Mouse (Mus musculus): ENCODE results near the gene Fam129c. TPM values are rescaled to one million over a fixed set of nuclear protein-coding genes. Genes with fewer than 3 reads are reported as not detected.

Gene Fam129c
- polyA plus RNA-seq, 1 experiment: 1.5 TPM

DNA sequence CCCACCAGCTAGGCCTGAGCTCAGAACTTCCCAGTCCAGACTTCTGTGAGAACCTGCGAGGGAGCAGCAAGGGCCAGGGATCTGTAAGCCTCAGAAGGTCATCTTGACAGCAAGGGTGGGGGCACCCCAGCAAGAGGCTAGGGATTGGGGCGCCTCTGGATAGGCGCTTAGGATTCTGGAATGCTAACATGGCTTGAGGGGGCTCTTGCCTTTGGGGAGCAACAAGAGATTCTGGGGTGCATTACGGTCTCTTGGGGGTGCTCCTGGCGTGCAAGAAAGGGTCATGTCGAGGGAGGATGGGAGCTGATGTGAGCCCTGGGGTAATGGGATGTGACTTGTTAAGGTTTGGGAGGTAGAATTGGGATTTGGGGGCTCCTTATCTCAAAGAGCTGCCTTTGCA, 28.5 kb upstream of the Fam129c start:
- Histone ChIP-seq H3K27ac (replicated peaks; ENCODE audit: low read depth, low read length) (peak overlapping the region; percentile 88), H3K4me1 (ENCODE audit: control insufficient read depth, insufficient read depth, insufficient read length, low read length) (peaks cover 12% of the 10 kb centered on the region), H3K4me3 (ENCODE audit: insufficient read depth, low read depth, low read length) (peak overlapping the region; percentile 75)

- peak overlapping the region; percentile 88 for H3K27ac ChIP-seq (replicated peaks; ENCODE audit: low read depth, low read length)
- peaks cover 12% of the 10 kb centered on the region for H3K4me1 ChIP-seq (ENCODE audit: control insufficient read depth, insufficient read depth, insufficient read length, low read length)
- H3K4me3 ChIP-seq (ENCODE audit: insufficient read depth, low read depth, low read length): peak overlapping the region; percentile 75
Measured at GRCm38 (mm10) chr8:71569366-71570290, 27.8 kb upstream of the Fam129c start.

- no peak overlapping the region for H3K27ac ChIP-seq (replicated peaks; ENCODE audit: low read depth, low read length)
- peaks cover 12% of the 10 kb centered on the region for H3K4me1 ChIP-seq (ENCODE audit: control insufficient read depth, insufficient read depth, insufficient read length, low read length)
- peak overlapping the region; percentile 75 for H3K4me3 ChIP-seq (ENCODE audit: insufficient read depth, low read depth, low read length)
Measured at GRCm38 (mm10) chr8:71570291-71570954, 27.0 kb upstream of the Fam129c start.

GRCm38 (mm10) chr8:71572077-71572476, 25.4 kb upstream of the Fam129c start:
- H3K4me1 ChIP-seq (ENCODE audit: control insufficient read depth, insufficient read depth, insufficient read length, low read length): peaks cover 12% of the 10 kb centered on the region
- no peak overlapping the region for H3K27ac ChIP-seq (replicated peaks; ENCODE audit: low read depth, low read length)
- H3K4me3 ChIP-seq (ENCODE audit: insufficient read depth, low read depth, low read length): no peak overlapping the region

GRCm38 (mm10) chr8:71572847-71573633, 24.4 kb upstream of the Fam129c start:
- no peak overlapping the region for H3K4me3 ChIP-seq (ENCODE audit: insufficient read depth, low read depth, low read length)
- no peak overlapping the region for H3K27ac ChIP-seq (replicated peaks; ENCODE audit: low read depth, low read length)
- H3K4me1 ChIP-seq (ENCODE audit: control insufficient read depth, insufficient read depth, insufficient read length, low read length): peaks cover 4% of the 10 kb centered on the region; the same call in 1 of the 2 replicates

DNA sequence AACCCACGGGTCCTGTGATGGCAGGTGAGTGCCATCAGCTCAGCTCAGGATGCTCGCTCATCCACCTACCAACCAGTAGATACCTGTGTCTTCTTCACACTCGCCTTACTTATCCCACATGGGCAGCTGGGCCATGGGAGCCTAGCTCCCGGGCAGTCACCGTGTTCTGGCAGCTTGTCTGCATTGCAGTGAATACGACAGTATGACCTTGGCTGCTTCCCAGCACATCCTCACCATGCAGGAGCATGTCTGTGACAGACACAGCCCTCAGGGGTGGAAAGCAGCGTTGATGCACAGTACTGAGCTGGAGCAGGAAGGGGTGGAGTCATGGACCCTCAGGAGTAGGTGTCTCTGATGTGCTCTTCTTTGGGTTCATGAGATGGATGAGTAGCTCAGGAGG, 23.0 kb upstream of the Fam129c start:
- no peak overlapping the region for H3K4me3 ChIP-seq (ENCODE audit: insufficient read depth, low read depth, low read length)
- H3K4me1 ChIP-seq (ENCODE audit: control insufficient read depth, insufficient read depth, insufficient read length, low read length): peaks cover 4% of the 10 kb centered on the region; the same call in 1 of the 2 replicates
- H3K27ac ChIP-seq (replicated peaks; ENCODE audit: low read depth, low read length): no peak overlapping the region

GRCm38 (mm10) chr8:71575020-71575419, 22.4 kb upstream of the Fam129c start:
- Histone ChIP-seq H3K27ac (replicated peaks; ENCODE audit: low read depth, low read length) (no peak overlapping the region), H3K4me3 (ENCODE audit: insufficient read depth, low read depth, low read length) (no peak overlapping the region), H3K4me1 (ENCODE audit: control insufficient read depth, insufficient read depth, insufficient read length, low read length) (peaks cover 4% of the 10 kb centered on the region; the same call in 1 of the 2 replicates)

DNA sequence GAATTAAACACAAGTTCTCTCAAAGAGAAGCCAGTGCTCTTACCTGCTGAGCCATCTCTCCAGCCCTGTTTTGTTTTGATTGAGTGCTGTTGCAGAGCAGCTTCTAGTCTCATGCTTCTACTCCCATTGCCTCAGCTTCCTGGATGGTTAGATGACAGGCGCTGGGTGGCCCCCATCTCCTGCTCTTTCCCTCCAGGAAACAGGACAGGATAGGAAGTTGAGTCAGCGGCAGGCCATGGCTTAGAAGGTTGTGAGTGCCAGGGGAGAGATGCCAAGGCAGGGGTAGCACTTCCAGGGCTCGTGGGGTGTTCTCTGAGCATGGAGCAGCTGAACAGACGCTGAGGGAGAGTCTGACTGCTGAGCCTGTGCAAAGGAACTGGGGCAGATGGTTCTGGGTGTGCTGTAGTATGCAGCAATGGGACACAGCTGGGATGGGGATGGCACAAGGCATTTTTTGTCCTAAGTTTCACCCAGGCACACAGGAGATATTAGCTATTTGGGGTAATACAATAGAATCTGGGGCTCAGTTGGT, 19.5 kb upstream of the Fam129c start:
- Histone ChIP-seq H3K4me1 (ENCODE audit: control insufficient read depth, insufficient read depth, insufficient read length, low read length) (no peaks in the 10 kb centered on the region; the same call in 1 of the 2 replicates), H3K27ac (replicated peaks; ENCODE audit: low read depth, low read length) (no peak overlapping the region), H3K4me3 (ENCODE audit: insufficient read depth, low read depth, low read length) (no peak overlapping the region)

- Histone ChIP-seq H3K4me1 (ENCODE audit: control insufficient read depth, insufficient read depth, insufficient read length, low read length) (no peaks in the 10 kb centered on the region; the same call in 1 of the 2 replicates), H3K4me3 (ENCODE audit: insufficient read depth, low read depth, low read length) (no peak overlapping the region), H3K27ac (replicated peaks; ENCODE audit: low read depth, low read length) (0 out of 2 replicates have a peak overlapping the region, but pooled peaks have one; percentile 29)
Measured at GRCm38 (mm10) chr8:71579009-71579408, 18.4 kb upstream of the Fam129c start.

DNA sequence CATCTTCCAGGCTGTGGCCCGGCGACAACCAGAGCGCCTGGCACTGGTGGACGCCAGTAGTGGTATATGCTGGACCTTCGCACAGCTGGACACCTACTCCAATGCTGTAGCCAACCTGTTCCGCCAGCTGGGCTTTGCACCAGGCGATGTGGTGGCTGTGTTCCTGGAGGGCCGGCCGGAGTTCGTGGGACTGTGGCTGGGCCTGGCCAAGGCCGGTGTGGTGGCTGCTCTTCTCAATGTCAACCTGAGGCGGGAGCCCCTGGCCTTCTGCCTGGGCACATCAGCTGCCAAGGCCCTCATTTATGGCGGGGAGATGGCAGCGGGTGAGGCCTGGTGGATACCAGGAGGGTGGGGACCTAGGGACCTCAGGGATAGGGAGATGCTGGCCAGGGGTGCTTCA, 18.0 kb upstream of the Fam129c start:
- no peak overlapping the region for H3K4me3 ChIP-seq (ENCODE audit: insufficient read depth, low read depth, low read length)
- no peaks in the 10 kb centered on the region; the same call in 1 of the 2 replicates for H3K4me1 ChIP-seq (ENCODE audit: control insufficient read depth, insufficient read depth, insufficient read length, low read length)
- H3K27ac ChIP-seq (replicated peaks; ENCODE audit: low read depth, low read length): 0 out of 2 replicates have a peak overlapping the region, but pooled peaks have one; percentile 29

DNA sequence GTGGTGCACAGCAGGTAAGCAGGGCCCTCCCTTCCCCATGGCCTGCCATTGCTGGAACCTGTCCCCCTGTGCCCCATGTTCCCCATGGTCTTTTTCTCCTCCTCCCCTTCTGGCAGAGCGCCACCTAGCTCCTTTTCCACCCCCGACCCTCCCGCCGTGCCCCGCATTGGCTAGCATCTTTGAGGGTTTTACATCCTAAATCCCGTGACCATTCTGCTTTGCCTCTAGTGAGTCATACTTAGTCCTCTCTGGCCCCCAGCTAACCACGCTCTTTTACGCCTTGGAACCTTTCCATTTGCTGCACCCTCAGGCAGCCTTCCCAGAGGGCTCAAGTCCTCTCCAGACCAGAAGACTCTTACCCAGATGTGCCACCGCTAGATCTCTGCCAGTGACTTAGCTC, 17.2 kb upstream of the Fam129c start:
- H3K4me3 ChIP-seq (ENCODE audit: insufficient read depth, low read depth, low read length): no peak overlapping the region
- H3K27ac ChIP-seq (replicated peaks; ENCODE audit: low read depth, low read length): no peak overlapping the region
- H3K4me1 ChIP-seq (ENCODE audit: control insufficient read depth, insufficient read depth, insufficient read length, low read length): no peaks in the 10 kb centered on the region; the same call in 1 of the 2 replicates

GRCm38 (mm10) chr8:71586891-71587290, 10.6 kb upstream of the Fam129c start:
- Histone ChIP-seq H3K27ac (replicated peaks; ENCODE audit: low read depth, low read length) (no peak overlapping the region), H3K4me1 (ENCODE audit: control insufficient read depth, insufficient read depth, insufficient read length, low read length) (peaks cover 2% of the 10 kb centered on the region; the same call in 1 of the 2 replicates)

DNA sequence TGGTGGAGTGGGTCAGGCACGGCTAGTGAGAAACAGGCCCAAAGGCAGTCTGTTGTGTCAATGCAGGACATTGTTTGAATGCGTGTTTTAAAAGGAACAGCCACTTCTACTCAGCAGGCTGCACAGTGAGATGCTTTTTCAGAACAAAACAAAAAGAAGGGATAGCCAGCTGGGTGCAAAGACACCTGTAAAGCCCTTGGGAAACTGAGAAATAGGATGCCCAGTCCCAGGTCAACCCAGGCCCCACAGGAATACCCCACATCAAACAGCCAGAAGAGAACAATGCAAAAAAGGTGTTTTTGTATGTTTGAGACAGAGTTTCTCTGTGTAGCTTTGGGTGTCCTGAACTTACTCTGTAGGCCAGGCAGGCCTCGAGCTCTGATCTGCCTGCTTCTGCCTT, 8.7 kb upstream of the Fam129c start:
- Histone ChIP-seq H3K4me1 (ENCODE audit: control insufficient read depth, insufficient read depth, insufficient read length, low read length) (peaks cover 9% of the 10 kb centered on the region), H3K4me3 (ENCODE audit: insufficient read depth, low read depth, low read length) (no peak overlapping the region), H3K27ac (replicated peaks; ENCODE audit: low read depth, low read length) (no peak overlapping the region)

More at GRCm38 (mm10) chr8:71586891-71587290, 10.6 kb upstream of the Fam129c start:
- no peak overlapping the region for H3K4me3 ChIP-seq (ENCODE audit: insufficient read depth, low read depth, low read length)

DNA sequence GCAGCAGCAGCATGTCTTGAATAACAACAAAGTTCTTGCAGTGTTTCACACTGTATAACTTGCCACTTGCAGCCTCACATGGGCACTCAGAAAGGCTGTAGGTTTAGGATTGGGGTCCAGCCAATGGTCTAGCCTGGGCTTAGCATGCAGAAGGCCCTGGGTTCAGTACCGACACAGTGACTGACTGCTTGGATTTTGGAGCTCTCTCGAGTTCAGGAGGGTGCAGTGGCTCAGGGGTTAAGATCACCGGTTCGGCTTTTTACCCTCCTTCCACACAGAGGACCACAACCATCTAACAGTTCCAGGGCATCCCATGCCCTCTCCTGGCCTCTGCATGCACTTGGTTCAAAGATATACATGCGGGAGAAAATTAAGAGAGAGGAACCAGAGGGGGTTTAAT, 6.4 kb upstream of the Fam129c start:
- peaks cover 12% of the 10 kb centered on the region for H3K4me1 ChIP-seq (ENCODE audit: control insufficient read depth, insufficient read depth, insufficient read length, low read length)
- no peak overlapping the region for H3K27ac ChIP-seq (replicated peaks; ENCODE audit: low read depth, low read length)
- peak overlapping the region; percentile 84 for H3K4me3 ChIP-seq (ENCODE audit: insufficient read depth, low read depth, low read length)

All from brown adipose tissue, adult 24 weeks (tissue).